Mouse (Mus musculus) spleen, adult 2 months (tissue): Measurements from ENCODE around the gene Ranbp2. TPM values are rescaled to one million over a fixed set of nuclear protein-coding genes. Genes with fewer than 3 reads are reported as not detected.

Source experiments
- DNase-seq, 2 experiments: peaks; one replicate each; pipeline versions ENCODE4 v3.0.0 to v3.0.0-alpha.2; 2012 to 2021; ENCODE audit warnings: low spot score in 2 of 2, low read depth in 1 of 2
- H3K27ac ChIP-seq: fragments of 200-500 bp; 2 replicates; pipeline ENCODE4 v1.5.1; 2012; ENCODE audit warnings: low read length, inconsistent platforms; ENCODE audit not compliant: insufficient read depth
- H3K27me3 ChIP-seq: fragments of 200-500 bp; 2 replicates; pipeline ENCODE4 v1.6.1; 2012; ENCODE audit warnings: mild to moderate bottlenecking, moderate library complexity, low read length, inconsistent platforms; ENCODE audit not compliant: control insufficient read depth, insufficient read depth
- H3K36me3 ChIP-seq: fragments of 200-500 bp; 2 replicates; pipeline ENCODE4 v1.6.1; 2012; ENCODE audit warnings: mild to moderate bottlenecking, low read length, inconsistent platforms; ENCODE audit not compliant: control insufficient read depth, insufficient read depth
- H3K4me1 ChIP-seq: fragments of 200-500 bp; 2 replicates; pipeline ENCODE4 v1.6.1; 2011; ENCODE audit warnings: inconsistent platforms; ENCODE audit not compliant: control insufficient read depth, insufficient read depth, insufficient read length
- H3K4me3 ChIP-seq: fragments of 200-500 bp; 2 replicates; pipeline ENCODE4 v1.5.1; 2011; ENCODE audit warnings: mild to moderate bottlenecking, inconsistent platforms; ENCODE audit not compliant: insufficient read depth, insufficient read length; ENCODE audit errors: extremely low read depth
- CTCF ChIP-seq: fragments of 200-500 bp; IDR thresholded peaks from 2 replicates; pipeline ENCODE4 v1.5.1; 2011; ENCODE audit warnings: mild to moderate bottlenecking, inconsistent platforms; ENCODE audit not compliant: insufficient read depth, insufficient read length, insufficient replicate concordance; ENCODE audit errors: extremely low read depth
- POLR2A ChIP-seq: fragments of 200-500 bp; IDR thresholded peaks from 2 replicates; pipeline ENCODE4 v1.6.1; 2011; ENCODE audit warnings: low read depth, low read length, inconsistent platforms
- WGBS: fragments of 180-500 bp; shearing (Covaris S2); methylation state at CpG from one replicate; pipeline ENCODE4 v1.1.7; 2018; 5-methylcytosine and 5-hydroxymethylcytosine counted together
- polyA plus RNA-seq: library from polyadenylated mRNA; depleted of rRNA; stranded (reverse); fragments of >200 nt; gene quantifications from 2 replicates; pipeline ENCODE4 v1.2.3, GENCODE M21; 2012

Gene Ranbp2
- polyA plus RNA-seq, 1 experiment: 2.5 TPM

GRCm38 (mm10) chr10:58452185-58452584 is 5.5 kb downstream of the Ranbp2 start:
- peaks cover 20% of the 10 kb centered on the region for H3K36me3 ChIP-seq
- H3K27ac ChIP-seq: no peak overlapping the region; the same call in 1 of the 2 replicates
- 87% methylated on average over 1 of the region's 1 CpGs for WGBS
- no peaks in the 10 kb centered on the region for H3K27me3 ChIP-seq
- TF ChIP-seq CTCF (no peak), POLR2A (no peak)
- DNase-seq: no peak
- H3K4me3 ChIP-seq: no peak overlapping the region
- H3K4me1 ChIP-seq: no peaks in the 10 kb centered on the region

GRCm38 (mm10) chr10:58459896-58460295 is 13.2 kb downstream of the Ranbp2 start:
- Histone ChIP-seq H3K4me3 (no peak overlapping the region), H3K36me3 (peaks cover 27% of the 10 kb centered on the region)
- WGBS: 94% methylated on average over 1 of the region's 1 CpGs

GRCm38 (mm10) chr10:58477086-58477755 is 30.5 kb downstream of the Ranbp2 start:
- no peak for DNase-seq
- Histone ChIP-seq H3K4me1 (no peaks in the 10 kb centered on the region), H3K36me3 (peaks cover 25% of the 10 kb centered on the region), H3K27me3 (no peaks in the 10 kb centered on the region), H3K4me3 (no peak overlapping the region; the same call in 1 of the 2 replicates), H3K27ac (no peak overlapping the region)
- TF ChIP-seq CTCF: no peak
- no peak for TF ChIP-seq POLR2A
- WGBS: 94% methylated on average over 5 of the region's 5 CpGs

More at GRCm38 (mm10) chr10:58459896-58460295, 13.2 kb downstream of the Ranbp2 start:
- no peak for DNase-seq
- no peak overlapping the region for H3K27ac ChIP-seq
- no peaks in the 10 kb centered on the region for H3K27me3 ChIP-seq
- TF ChIP-seq POLR2A (no peak), CTCF (no peak)
- H3K4me1 ChIP-seq: no peaks in the 10 kb centered on the region

GRCm38 (mm10) chr10:58478071-58478578 is 31.4 kb downstream of the Ranbp2 start:
- WGBS: 96% methylated on average over 2 of the region's 2 CpGs
- Histone ChIP-seq H3K27me3 (no peaks in the 10 kb centered on the region), H3K4me1 (no peaks in the 10 kb centered on the region)

GRCm38 (mm10) chr10:58479954-58480490 is 33.3 kb downstream of the Ranbp2 start:
- Histone ChIP-seq H3K27ac (no peak overlapping the region), H3K4me3 (no peak overlapping the region), H3K4me1 (no peaks in the 10 kb centered on the region), H3K36me3 (peaks cover 35% of the 10 kb centered on the region), H3K27me3 (no peaks in the 10 kb centered on the region)
- 89% methylated on average over 4 of the region's 4 CpGs for WGBS
- no peak for TF ChIP-seq POLR2A
- TF ChIP-seq CTCF: no peak
- DNase-seq: no peak

More at GRCm38 (mm10) chr10:58478071-58478578, 31.4 kb downstream of the Ranbp2 start:
- Histone ChIP-seq H3K36me3 (peaks cover 28% of the 10 kb centered on the region), H3K4me3 (no peak overlapping the region), H3K27ac (no peak overlapping the region)
- TF ChIP-seq CTCF (no peak), POLR2A (no peak)
- DNase-seq: no peak

GRCm38 (mm10) chr10:58491031-58491430 is 44.3 kb downstream of the Ranbp2 start:
- WGBS: 96% methylated on average over 5 of the region's 5 CpGs

GRCm38 (mm10) chr10:58495637-58496036 is 48.9 kb downstream of the Ranbp2 start:
- peaks cover 20% of the 10 kb centered on the region for H3K36me3 ChIP-seq

More at GRCm38 (mm10) chr10:58491031-58491430, 44.3 kb downstream of the Ranbp2 start:
- Histone ChIP-seq H3K4me1 (no peaks in the 10 kb centered on the region), H3K4me3 (no peak overlapping the region), H3K36me3 (peaks cover 25% of the 10 kb centered on the region), H3K27ac (no peak overlapping the region), H3K27me3 (no peaks in the 10 kb centered on the region)
- no peak for DNase-seq
- TF ChIP-seq POLR2A (no peak), CTCF (no peak)

More at GRCm38 (mm10) chr10:58495637-58496036, 48.9 kb downstream of the Ranbp2 start:
- H3K27me3 ChIP-seq: no peaks in the 10 kb centered on the region
- H3K4me1 ChIP-seq: no peaks in the 10 kb centered on the region
- no peak overlapping the region for H3K27ac ChIP-seq
- H3K4me3 ChIP-seq: no peak overlapping the region
- TF ChIP-seq POLR2A (no peak), CTCF (no peak)
- 89% methylated on average over 2 of the region's 2 CpGs for WGBS
- no peak for DNase-seq
